Mouse (Mus musculus) spleen, postnatal 10 days (tissue): ENCODE data around the gene Vmn1r224.

ENCODE experiments used
- DNase-seq, 2 experiments: peaks; one replicate each; pipeline ENCODE4 v3.0.0; 2021 to 2022; ENCODE audit warnings: low spot score in 2 of 2

Gene Vmn1r224

GRCm38 (mm10) chr17:20413846-20414245 is at the start of gene Vmn1r224:
Gene Vmn1r224, plus strand, starts transcription at chr17:20414146.
- no peak for DNase-seq

- DNase-seq = no peak
Observed at GRCm38 (mm10) chr17:20399105-20399504, 14.8 kb upstream of the Vmn1r224 start.

DNA sequence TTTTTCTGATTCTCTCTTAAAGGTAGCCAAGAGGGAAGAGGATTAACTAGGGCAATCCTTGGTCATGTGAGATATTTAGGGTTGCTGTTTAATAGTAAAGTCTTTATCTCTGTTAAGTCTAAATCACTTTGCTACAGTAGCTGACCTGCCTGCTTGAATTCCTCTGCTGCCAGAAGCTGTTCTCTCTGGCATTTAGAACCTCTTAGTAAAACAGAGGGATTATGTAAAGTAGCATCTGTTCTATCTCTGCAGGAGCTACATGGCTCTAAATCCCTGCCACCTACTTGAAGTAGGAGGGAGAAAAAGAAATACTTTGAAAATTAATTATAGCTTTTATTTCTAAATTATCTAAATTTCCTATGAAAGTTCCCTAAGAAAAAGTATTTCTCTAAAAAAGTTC is 25.3 kb downstream of the Vmn1r224 start:
- DNase-seq = no peak

- no peak for DNase-seq
Observed at GRCm38 (mm10) chr17:20473311-20473710, 59.4 kb downstream of the Vmn1r224 start.
